Mouse (Mus musculus) activated CD4-positive, CD25-positive, alpha-beta regulatory T cell, adult 4 months (primary cell): Measurements from ENCODE around the gene Etfbkmt. TPM values are rescaled to one million over a fixed set of nuclear protein-coding genes. Genes with fewer than 3 reads are reported as not detected.
"Not testable (repeated sequence)": the region's sequence is repeated elsewhere in the genome, so short reads cannot be mapped to it uniquely, and the experiment has no call there.

ENCODE experiments used
- ATAC-seq: one replicate; pipeline ENCODE4 v1.8.0; 2017
- polyA plus RNA-seq, 2 experiments: library from polyadenylated mRNA; unstranded; fragments of 100-300 nt; shearing (Covaris generic); gene quantifications; one replicate each; pipeline ENCODE4 v1.2.1; 2017

Etfbkmt gene
- 10 to 100 TPM; 75.2 to 93.2 TPM for polyA plus RNA-seq

DNA sequence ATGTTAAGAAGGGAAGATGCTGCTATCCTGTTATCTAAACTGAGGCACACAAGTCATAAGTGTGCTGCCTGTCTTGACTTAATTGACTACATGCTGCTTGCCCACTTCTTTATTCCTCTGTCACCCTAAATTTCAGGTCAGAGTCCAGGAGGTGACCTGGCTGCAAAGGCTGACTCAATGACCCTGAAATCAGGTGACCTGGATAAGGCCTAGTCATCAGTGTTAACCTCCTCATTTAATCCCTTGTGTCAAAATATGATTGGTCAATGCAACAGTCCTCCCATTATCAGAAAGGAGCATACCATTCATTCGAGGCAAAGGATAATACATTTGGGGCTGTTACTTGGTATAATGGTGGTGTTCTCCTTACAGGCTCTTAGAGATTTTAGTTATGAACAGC is at the start of gene Etfbkmt:
TSS of gene Etfbkmt (plus strand) at position 379 of the 400 bp plus-strand sequence.
- no peak for ATAC-seq

DNA sequence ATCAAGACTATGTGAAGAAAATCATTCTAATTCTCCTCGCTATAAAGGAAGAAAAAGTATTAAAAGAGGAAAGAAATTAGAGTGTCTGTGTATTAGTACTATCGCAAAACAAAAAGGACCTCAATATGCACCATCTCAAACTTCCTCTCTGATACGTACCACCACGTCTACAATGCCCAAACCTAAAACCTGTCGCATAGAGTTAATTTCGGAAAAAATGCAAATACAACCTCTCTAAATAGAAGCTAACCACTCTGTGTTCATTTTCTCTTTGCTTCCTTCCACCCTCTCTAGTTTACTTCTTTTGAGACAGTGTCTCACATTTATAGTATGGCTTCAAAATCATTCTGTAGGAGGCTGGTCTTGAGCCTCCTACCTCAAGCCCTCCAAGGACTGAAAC is 47.2 kb upstream of the Etfbkmt start:
- no peak for ATAC-seq

DNA sequence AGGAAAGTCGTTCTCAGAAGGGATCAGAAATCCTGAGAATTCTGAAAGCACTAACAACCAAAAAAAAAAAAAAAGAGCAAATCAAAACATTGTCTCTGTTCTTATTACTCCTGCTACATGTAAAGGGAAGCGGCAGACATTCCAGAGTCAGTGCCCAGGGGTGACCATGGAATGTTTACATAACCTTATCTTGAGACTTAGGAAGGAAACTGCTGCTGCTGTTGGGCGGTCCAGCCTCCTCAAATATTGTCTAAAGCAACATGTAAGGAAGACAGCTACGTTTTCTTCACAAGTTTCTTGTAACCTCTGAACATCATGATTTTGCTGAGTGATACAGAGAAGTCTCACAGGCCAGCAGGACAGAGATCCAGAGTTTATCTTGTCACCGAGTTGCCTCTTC is 46.2 kb upstream of the Etfbkmt start:
- ATAC-seq, result no peak

DNA sequence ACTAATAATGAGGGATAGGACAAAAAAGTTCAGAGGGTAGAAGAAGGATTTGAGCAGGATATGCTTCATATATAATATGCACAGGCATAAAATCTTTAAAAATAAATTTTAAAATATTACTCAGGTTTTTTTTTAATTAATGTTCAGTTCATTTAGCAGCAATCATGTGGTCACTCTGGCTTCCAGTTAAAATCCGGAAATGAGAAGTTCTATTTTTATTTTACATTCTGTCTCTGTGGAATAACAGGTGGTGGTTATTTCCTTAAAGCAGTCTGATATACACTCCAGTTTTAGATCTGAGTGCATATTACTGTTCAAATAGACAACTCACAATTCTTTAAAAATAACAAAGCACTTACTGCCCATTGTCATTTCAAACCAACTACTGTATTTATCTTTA is 45.1 kb upstream of the Etfbkmt start:
- ATAC-seq, result no peak

DNA sequence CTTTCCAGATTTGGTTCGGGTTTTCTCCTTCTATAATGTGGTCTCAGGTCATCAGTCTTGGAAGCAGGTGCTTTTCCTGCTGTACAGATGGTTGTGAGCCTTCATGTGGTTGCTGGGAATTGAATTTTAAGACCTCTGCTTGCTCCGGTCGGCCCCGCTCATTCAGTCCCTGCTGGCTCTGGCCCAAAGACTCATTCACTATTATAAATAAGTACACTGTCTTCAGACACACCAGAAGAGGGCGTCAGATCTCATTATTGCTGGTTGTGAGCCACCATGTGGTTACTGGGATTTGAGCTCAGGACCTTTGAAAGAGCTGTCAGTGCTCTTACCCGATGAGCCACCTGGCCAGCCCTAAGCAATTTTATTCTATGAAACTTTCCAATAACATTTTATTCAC is 44.3 kb upstream of the Etfbkmt start:
- no peak for ATAC-seq

DNA sequence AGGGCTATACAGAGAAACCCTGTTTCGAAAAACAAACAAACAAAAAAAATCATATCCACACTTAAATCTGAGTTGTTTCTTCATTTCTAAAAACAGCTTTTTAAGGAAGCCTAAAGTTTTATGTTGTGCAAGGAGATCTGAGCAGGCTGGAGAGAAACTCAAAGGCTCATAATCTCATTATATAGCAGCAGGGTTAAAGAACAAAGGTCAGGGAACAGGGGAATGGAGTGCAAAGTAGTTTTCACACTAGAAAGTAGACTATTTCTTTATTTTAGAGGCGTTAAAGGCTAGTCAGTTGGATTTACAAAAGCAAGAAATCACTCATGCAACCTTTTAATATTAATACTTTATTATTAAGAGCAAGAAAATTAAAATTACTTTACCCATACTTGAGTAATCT is 43.4 kb upstream of the Etfbkmt start:
- ATAC-seq, result no peak

DNA sequence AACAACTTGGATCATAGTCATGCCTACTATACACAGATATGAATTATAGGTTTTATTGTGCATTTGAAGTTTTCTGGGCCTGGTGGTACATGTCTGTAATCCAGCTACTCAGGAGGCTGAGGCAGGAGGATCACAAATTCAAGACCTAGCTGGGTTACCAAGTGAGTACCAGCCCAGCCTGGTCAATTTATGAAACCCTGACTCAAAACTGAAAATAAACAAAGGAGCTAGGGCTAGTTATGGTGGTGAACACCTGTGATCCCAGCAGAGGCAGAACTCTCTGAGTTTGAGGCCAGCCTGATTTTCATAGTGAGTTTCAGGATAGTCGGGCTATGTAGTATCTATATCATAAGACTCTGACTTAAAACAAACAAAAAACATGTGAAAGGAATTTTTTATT is 42.4 kb upstream of the Etfbkmt start:
- no peak for ATAC-seq

DNA sequence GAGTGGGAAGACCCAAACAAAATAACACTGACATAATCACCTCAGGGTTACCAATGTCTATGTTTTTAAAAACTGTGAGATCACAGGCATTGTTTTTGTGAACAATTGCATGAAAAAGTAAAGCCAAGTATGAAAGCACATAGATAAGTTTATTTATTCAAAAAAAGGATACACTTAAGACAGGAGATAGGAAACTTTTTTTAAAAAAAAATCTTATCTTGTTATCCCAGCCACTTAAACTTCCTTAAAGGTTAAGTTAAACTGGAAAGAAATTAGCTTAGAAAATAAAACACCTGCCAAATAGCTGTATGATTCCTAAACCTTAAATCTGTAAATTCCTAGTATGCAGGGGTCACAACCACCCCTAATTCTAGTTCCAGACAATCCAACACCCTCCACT is 40.7 kb upstream of the Etfbkmt start:
- ATAC-seq, result no peak

DNA sequence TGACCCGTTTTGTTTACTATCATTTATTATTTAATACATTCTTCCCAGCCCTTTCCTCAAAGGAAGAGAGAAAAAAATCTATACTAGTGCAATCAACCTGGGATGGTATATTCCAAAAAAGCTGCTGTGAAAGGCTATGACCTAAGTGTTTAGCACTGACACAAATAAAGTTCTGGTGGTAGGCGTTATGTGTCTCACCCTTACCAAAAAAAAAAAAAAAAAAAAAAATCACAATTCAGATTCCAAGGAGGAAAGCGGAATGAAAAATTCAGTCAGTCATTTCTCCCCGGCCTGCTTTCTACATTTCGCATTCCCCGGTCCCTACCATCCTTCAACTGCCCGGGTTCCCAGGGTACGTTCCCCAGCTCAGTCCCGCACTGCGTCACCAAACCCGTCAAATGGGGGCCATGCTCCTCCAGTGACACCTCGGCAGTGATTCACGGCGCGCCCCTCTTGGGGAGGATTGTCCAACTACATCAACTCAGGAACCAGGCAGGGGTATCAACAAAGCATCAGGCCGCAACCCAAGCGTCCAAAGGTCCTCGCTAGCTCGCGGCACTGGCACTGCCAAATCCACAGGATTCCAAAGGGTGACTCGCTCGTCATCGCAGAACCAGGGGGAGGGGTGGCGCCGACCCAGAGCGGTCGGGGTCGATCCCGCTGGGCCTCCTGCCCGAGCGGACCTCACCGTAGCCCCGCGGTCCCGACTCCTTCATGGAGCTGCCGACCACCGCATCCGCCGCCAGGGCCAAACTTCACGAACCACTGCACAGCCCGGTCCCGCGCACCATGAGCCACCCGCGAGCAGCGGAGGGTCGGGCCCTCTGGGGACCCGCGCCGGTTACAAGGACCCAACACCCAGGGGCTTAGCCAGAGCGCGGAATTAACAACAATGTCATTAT is 39.2 kb upstream of the Etfbkmt start:
- ATAC-seq, result no peak

DNA sequence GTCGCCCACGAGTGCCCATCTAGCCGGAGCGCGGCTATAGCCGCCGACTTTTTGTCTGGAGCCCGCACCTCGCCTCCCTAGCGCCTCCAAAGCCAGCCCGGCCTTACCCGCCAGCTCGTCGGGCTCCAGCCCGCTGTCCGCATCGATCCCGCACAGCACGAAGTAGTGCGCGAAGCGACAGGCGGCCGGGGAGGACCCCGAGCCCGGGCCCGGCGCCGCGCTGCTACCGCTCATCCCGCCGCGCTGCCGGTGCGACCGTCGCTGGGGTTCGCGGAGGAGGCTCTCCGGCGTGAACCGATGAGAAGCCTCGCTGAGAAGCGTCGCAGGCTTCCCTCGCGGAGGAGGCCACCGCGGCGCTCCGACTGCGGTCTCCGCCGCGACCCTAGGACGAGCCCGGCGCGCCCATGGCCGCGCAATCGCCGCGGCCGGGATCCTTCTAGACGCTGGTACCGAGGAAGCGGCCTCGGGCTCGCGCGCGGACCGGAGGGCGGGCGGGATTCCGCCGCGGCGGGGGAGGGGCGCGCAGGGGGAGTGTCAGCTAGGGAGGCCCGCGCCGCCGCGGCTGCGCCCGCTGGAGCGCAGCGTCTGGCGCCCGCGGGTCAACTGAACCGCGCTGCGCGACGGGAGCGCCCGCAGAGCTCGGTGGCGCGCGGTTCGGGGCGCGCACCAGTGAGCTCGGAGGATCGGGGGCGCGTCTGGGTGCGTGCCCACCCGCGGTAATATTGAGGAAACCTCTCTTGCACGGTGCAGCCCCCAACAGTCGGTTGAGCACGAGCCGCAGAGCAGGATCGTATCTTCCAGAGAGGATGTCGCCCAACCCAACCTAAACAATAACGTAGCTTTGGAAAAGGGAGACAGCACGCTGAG is 38.3 kb upstream of the Etfbkmt start, which contains the start of gene Dennd5b:
TSS of gene Dennd5b (minus strand) at position 605 of the 867 bp plus-strand sequence.
- peak; percentile 43 for ATAC-seq

DNA sequence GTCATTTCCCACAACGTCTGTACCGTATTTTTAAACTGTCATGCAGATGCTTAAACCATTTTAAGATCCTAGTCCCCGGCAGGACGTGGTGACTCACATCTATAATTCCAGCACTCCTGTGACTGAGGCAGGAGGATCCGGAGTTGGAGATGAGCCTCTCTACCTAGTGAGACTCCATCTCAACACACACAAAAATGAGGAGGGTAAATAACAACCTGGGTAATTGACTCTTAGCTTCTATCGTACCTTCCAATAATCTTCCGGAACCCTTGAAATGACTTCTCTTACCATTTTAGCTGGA is 37.8 kb upstream of the Etfbkmt start:
- no peak for ATAC-seq

DNA sequence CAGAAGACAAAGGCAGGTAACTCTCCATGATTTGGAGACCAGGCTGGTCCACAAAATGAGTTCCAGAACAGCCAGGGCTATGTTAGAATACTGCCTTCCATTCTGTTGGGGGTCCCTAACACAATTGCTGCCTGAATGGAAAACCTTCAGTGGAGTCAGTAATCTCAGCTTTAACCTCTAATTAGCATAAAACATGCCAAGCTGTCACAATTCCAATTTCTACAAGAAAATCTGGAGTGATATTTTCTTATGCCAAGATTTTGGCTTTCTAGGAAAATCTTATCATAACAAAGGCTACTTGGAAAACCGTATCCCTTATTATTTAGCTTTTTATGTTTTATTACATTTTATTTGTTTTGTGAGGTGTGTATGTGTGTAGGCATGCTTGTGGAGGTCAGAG is 36.2 kb upstream of the Etfbkmt start:
- no peak for ATAC-seq

DNA sequence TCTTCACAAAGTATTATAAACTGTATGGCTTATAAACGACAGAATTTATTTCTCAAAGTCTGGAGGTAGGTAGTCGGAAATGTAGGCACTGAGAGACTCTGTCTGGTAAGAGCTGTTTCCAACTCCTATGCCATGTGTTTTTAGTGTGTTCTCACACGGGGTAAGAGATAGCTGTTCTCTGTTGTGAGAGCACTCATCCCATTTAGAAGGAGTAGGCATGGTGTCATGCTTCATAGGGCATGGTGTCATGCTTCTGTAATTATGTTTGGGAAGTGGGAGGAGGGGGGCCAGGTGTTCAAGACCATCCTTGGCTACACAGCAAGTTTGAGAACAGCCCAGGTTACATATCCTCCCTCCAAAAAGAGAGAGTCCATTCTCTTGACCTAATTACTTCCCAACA is 32.0 kb upstream of the Etfbkmt start:
- ATAC-seq, result no peak

DNA sequence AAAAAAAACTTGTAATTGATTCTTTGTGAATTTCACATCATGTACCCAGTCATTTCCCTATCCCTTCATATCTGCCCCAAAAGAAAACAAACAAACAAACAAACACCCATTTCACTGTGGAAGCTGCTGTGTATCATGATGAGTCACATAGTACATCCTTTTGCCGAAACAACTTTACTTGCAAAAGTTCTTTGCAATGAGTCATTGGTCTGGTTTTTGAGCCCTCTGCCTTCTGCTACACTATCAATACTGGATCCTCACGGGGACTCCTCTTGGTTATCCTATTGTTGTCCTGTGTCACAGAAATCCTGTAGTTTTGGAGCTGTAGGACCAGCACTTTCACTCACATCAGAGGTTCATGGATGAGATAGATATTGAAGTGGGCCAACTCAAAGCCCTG is 30.7 kb upstream of the Etfbkmt start:
- ATAC-seq, result no peak

DNA sequence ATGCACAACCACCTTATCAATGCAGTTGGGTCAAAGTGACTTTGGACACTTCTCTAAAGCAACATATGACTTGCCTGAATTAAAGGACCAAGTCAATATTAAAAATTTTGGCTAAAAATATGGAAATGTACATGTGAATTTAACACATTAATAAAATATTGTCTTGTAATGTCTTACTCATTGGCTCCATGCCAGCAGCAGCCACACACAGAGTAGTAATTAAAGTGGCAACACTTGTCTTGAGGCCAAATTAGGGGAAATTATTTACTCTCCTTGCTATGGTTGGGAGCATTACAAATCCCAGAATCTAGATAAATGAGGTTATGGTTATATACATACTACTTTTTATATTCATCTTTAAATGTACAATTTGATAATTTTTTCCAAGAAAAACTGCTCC is 22.7 kb upstream of the Etfbkmt start:
- ATAC-seq, result no peak

DNA sequence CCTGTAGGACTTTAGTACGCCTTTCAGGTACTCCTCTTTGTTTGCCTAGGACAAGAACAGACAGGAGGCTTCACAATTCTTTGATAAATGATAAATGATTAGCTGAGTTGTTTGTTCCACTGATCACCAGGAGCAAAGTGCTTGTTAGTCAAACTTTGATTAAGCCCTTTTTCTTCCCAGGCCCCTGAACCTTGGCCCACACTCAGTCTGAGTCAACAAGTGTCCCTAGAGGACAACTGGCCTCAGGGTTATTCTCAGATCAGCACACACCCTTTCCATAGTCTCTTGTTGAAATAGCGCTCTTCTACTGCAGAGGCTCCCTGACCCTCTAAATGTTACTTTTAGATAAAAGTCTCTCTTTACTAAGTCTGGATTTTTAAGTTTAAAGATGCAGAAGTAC is 20.7 kb upstream of the Etfbkmt start:
- no peak for ATAC-seq

DNA sequence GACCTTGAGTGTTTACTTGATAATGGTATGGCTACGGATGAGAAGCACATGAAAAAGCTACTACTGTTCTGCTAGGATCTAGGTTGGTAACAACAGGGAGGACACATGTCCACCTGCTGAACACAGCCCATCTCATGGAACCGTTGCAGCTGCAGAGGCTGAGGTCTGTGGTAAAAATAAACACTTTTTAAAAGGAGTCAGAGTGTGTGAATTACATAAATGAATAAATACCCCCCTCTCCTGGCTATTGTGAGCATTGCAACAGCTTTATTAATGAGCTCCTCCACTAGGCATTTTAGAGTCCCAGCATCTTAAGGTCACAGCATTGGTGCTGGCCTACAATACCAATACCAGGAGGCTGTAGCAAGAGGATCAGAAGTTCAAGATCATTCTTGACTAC is 19.8 kb upstream of the Etfbkmt start:
- ATAC-seq, result peak; percentile 85

DNA sequence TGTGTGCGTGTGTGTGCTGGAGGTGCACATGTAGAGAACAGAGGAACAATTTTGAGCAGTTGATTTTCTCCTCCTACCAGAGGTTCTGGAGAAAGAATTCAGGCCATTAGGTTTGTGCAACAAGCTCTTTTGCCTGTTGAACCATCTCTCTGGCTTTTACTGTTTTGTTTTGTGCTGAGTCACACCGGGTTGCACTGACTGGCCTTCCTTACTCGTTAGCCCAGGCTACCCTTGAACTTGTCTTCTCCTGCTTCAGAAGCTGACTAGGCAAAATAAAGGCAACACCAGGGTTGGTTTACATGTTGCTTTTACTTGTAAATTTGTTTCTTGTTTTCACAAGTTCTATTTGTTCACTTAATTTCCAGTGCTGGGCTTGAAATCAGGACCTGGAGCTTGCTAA is 16.6 kb upstream of the Etfbkmt start:
- ATAC-seq, result no peak

DNA sequence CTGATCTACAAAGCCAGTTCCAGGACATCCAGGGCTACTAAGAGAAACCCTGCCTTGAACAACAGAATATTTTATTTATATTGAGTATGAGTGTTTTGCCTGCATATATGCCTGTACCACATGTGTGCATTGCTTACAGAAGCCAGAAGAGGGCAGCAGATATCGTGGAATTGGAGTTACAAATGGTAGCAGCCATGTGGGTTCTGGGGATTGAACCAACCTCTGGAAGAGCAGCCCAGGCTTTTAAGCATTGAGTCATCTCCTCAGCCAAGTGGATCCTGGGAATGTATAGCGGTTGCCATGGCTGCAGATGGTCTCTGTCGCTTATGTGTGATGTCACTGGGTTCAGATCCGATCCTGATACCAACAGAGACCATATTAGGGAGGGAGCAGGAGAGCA is 13.0 kb upstream of the Etfbkmt start:
- ATAC-seq, result peak; percentile 93

DNA sequence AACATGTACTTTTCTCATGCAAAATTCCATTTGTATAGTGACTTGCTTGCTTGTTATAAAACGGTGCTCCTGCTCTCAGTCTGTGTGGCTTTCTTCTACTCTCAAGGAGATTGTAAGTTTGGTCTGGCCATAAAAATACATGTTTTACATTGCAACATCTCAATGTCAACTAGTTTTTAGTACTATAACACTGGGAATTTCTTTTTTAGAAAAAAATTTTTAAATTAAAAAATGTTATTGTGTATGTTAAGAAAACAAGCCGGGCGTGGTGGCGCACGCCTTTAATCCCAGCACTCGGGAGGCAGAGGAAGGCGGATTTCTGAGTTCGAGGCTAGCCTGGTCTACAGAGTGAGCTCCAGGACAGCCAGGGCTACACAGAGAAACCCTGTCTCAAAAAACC is 9.8 kb upstream of the Etfbkmt start, which contains the start of gene Gm10203:
TSS of gene Gm10203 (plus strand) at position 301 of the 400 bp plus-strand sequence.
- ATAC-seq, result not testable (repeated sequence)

DNA sequence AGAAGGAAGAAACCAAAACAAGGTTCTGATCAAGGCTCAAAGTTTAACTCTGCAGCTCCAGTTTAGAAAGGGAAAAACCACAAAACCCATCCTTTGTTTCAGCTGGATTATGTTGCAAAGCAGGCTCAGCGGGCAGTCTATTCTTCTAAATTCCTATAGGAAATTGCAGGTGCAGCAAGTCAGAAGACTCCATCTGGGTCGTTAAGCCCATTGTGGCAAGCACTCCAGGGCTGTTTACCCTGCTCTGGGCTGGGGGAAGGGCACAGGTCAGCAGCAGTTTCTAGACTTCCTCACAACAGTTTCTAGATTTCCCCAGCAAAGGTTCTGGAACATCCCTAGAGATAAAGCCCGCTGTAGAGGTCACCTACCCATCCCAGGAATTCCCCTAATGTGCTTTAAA is 8.5 kb upstream of the Etfbkmt start:
- no peak for ATAC-seq

DNA sequence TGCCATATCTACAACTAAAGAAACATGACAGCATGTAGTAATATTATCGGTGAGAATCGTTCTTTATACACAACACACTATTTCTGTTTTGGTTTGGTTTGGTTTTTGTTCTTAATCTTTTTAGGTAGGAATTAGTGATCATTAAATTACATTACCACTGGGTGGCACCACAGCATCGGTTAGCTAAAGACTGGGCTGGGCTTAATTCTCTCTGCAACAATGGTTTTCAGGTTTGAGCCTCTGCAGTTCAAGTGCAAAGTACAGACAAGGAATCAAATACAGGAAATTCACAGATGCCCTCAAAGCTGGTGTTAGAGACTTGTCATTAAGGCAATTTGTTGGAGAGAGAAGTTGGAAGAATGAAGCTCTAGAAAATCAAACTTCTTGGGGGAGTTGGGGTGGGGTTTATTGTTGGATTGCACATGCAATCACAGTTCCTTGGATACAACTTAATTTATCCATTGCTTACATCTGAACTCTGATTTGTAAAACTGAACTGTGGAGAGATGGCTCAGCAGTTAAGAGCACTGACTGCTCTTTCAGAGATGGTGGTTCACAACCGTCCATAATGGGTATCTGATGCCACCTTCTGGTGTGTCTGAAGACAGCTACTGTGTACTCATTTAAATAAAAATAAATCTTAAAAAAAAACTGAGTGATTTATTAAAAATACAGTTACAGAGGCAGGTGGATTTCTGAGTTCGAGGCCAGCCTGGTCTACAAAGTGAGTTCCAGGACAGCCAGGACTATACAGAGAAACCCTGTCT is 7.2 kb upstream of the Etfbkmt start:
- ATAC-seq, result peak; percentile 100
